9 mouse cellular contexts compared by ENCODE assay signal in genomic region chr17:47059836-47060360, GRCm38 (mm10). TPM values are rescaled to one million over a fixed set of nuclear protein-coding genes. Genes with fewer than 3 reads are reported as not detected.
DNase-seq lines count a peak whose midpoint lies in the region; ATAC-seq and TF ChIP-seq lines count a peak whose summit lies in the region.
"Had no signal": no experiment of that assay in that cellular context is flagged by ENCODE, and none has a peak within 500 bp of the region (broad histone marks: within the 10 kb centered on the region; RNA-seq: fewer than 3 reads in every experiment).

No protein-coding gene starts in this region.

- H3K9ac ChIP-seq in midbrain, embryonic 15.5 days = no peak overlapping the region
- no peak overlapping the region for H3K9ac ChIP-seq in heart, embryonic 16.5 days (ENCODE audit: low read length)
- H3K9ac ChIP-seq in liver, embryonic 11.5 days (ENCODE audit: low read depth, low read length) = 0 out of 2 replicates have a peak overlapping the region, but pooled peaks have one; percentile 34
- H3K9ac ChIP-seq in stomach, postnatal 0 days (ENCODE audit: low read length) = no peak overlapping the region
- no peak overlapping the region for H3K9ac ChIP-seq in forebrain, embryonic 12.5 days

- no peak overlapping the region for H3K4me3 ChIP-seq in midbrain, embryonic 10.5 days
- H3K4me3 ChIP-seq in midbrain, embryonic 15.5 days = no peak overlapping the region
- no peak overlapping the region for H3K4me3 ChIP-seq in heart, embryonic 16.5 days (ENCODE audit: low read length)
- H3K4me3 ChIP-seq in liver, embryonic 11.5 days (ENCODE audit: low read depth, low read length) = no peak overlapping the region
- H3K4me3 ChIP-seq in stomach, postnatal 0 days (ENCODE audit: low read depth, low read length) = no peak overlapping the region
- H3K4me3 ChIP-seq in forebrain, embryonic 12.5 days (replicated peaks) = no peak overlapping the region

- intact Hi-C loops in left cerebral cortex, postnatal 25 days (cut with DNase I) = loop anchor here (5.0 kb wide), 1 partner anchor 37 kb away; no protein-coding TSS in a partner anchor

- H3K4me1 ChIP-seq in midbrain, embryonic 10.5 days = peaks cover 3% of the 10 kb centered on the region; the same call in 1 of the 2 replicates
- no peaks in the 10 kb centered on the region for H3K4me1 ChIP-seq in midbrain, embryonic 15.5 days
- H3K4me1 ChIP-seq in heart, embryonic 16.5 days (ENCODE audit: control insufficient read depth, insufficient read depth, low read length) = peaks cover 3% of the 10 kb centered on the region
- H3K4me1 ChIP-seq in liver, embryonic 11.5 days (replicated peaks; ENCODE audit: control insufficient read depth, insufficient read depth, low read length) = no peaks in the 10 kb centered on the region
- H3K4me1 ChIP-seq in stomach, postnatal 0 days (replicated peaks; ENCODE audit: control insufficient read depth, insufficient read depth) = no peaks in the 10 kb centered on the region
- H3K4me1 ChIP-seq in forebrain, embryonic 12.5 days = no peaks in the 10 kb centered on the region

- H3K27ac ChIP-seq in midbrain, embryonic 10.5 days (replicated peaks) = no peak overlapping the region
- H3K27ac ChIP-seq in midbrain, embryonic 15.5 days = no peak overlapping the region
- H3K27ac ChIP-seq in heart, embryonic 16.5 days (ENCODE audit: low read length) = no peak overlapping the region; the same call in 1 of the 2 replicates
- H3K27ac ChIP-seq in liver, embryonic 11.5 days (ENCODE audit: low read depth, low read length) = peak overlapping the region; percentile 7
- peak overlapping the region; percentile 85 for H3K27ac ChIP-seq in stomach, postnatal 0 days (replicated peaks)
- no peak overlapping the region for H3K27ac ChIP-seq in forebrain, embryonic 12.5 days

- H3K4me2 ChIP-seq in midbrain, embryonic 15.5 days = no peak overlapping the region
- H3K4me2 ChIP-seq in heart, embryonic 16.5 days (ENCODE audit: low read depth, low read length) = peak overlapping the region; percentile 19; the same call in 1 of the 2 replicates
- no peak overlapping the region for H3K4me2 ChIP-seq in liver, embryonic 11.5 days
- H3K4me2 ChIP-seq in stomach, postnatal 0 days (replicated peaks; ENCODE audit: low read depth) = no peak overlapping the region
- H3K4me2 ChIP-seq in forebrain, embryonic 12.5 days = no peak overlapping the region

- H3K9me3 ChIP-seq in midbrain, embryonic 10.5 days (replicated peaks) = peaks cover 7% of the 10 kb centered on the region; the same call in 1 of the 2 replicates
- H3K9me3 ChIP-seq in midbrain, embryonic 15.5 days = no peaks in the 10 kb centered on the region
- H3K9me3 ChIP-seq in heart, embryonic 16.5 days (replicated peaks; ENCODE audit: control insufficient read depth, low read length) = peaks cover 5% of the 10 kb centered on the region
- peaks cover 3% of the 10 kb centered on the region for H3K9me3 ChIP-seq in liver, embryonic 11.5 days (ENCODE audit: control insufficient read depth, low read length)
- H3K9me3 ChIP-seq in stomach, postnatal 0 days (ENCODE audit: control insufficient read depth, low read length) = no peaks in the 10 kb centered on the region
- H3K9me3 ChIP-seq in forebrain, embryonic 12.5 days = no peaks in the 10 kb centered on the region; the same call in 1 of the 2 replicates

- WGBS in midbrain, embryonic 10.5 days = 70% methylated on average over 12 of the region's 12 CpGs
- 79% methylated on average over 12 of the region's 12 CpGs for WGBS in midbrain, embryonic 15.5 days
- WGBS in heart, embryonic 16.5 days = 38% methylated on average over 12 of the region's 12 CpGs
- WGBS in liver, embryonic 11.5 days = 35% methylated on average over 12 of the region's 12 CpGs
- 3% methylated on average over 12 of the region's 12 CpGs for WGBS in stomach, postnatal 0 days
- 70% methylated on average over 12 of the region's 12 CpGs for WGBS in forebrain, embryonic 12.5 days

- no peak; the same call in 1 of the 2 replicates for TF ChIP-seq CTCF in stomach, postnatal 0 days (IDR thresholded peaks at IDR 0.05; ENCODE audit: low read depth)

- TF ChIP-seq EP300 in stomach, postnatal 0 days (optimal IDR thresholded peaks at IDR 0.05) = peak; percentile 88

- peak; percentile 39 for DNase-seq in midbrain, embryonic 10.5 days (ENCODE audit: low spot score)
- peak; percentile 37 for DNase-seq in liver, embryonic 11.5 days (ENCODE audit: low spot score)
- peak; percentile 80 for DNase-seq in stomach, postnatal 0 days (ENCODE audit: low spot score)
- DNase-seq in thymus, postnatal 0 days (ENCODE audit: low spot score) = no peak
- no peak for DNase-seq in left cerebral cortex, postnatal 25 days (ENCODE audit: low spot score in 2 of 2)

- no peaks in the 10 kb centered on the region for H3K36me3 ChIP-seq in midbrain, embryonic 10.5 days
- H3K36me3 ChIP-seq in midbrain, embryonic 15.5 days (replicated peaks) = no peaks in the 10 kb centered on the region
- H3K36me3 ChIP-seq in heart, embryonic 16.5 days (ENCODE audit: control insufficient read depth, insufficient read depth) = no peaks in the 10 kb centered on the region
- H3K36me3 ChIP-seq in liver, embryonic 11.5 days (ENCODE audit: control insufficient read depth, insufficient read depth, low read length) = no peaks in the 10 kb centered on the region
- H3K36me3 ChIP-seq in stomach, postnatal 0 days (ENCODE audit: control insufficient read depth, insufficient read depth, low read length) = no peaks in the 10 kb centered on the region
- H3K36me3 ChIP-seq in forebrain, embryonic 12.5 days (replicated peaks) = no peaks in the 10 kb centered on the region

- no peaks in the 10 kb centered on the region for H3K27me3 ChIP-seq in midbrain, embryonic 10.5 days (ENCODE audit: low read depth, poor library complexity, severe bottlenecking)
- H3K27me3 ChIP-seq in midbrain, embryonic 15.5 days (replicated peaks) = no peaks in the 10 kb centered on the region
- no peaks in the 10 kb centered on the region for H3K27me3 ChIP-seq in heart, embryonic 16.5 days (ENCODE audit: control insufficient read depth, insufficient read depth, low read length)
- H3K27me3 ChIP-seq in liver, embryonic 11.5 days (replicated peaks; ENCODE audit: control insufficient read depth, insufficient read depth, low read length) = no peaks in the 10 kb centered on the region
- no peaks in the 10 kb centered on the region for H3K27me3 ChIP-seq in stomach, postnatal 0 days (ENCODE audit: control insufficient read depth, insufficient read depth, low read length)
- H3K27me3 ChIP-seq in forebrain, embryonic 12.5 days = no peaks in the 10 kb centered on the region
- H3K27me3 ChIP-seq: Patski had no signal

- no peak for ATAC-seq in midbrain, embryonic 15.5 days (replicated peaks)
- ATAC-seq in heart, embryonic 16.5 days (replicated peaks; ENCODE audit: extremely low read depth, insufficient read depth, low FRiP score) = peak; percentile 28; the same call in 1 of the 2 replicates
- ATAC-seq in liver, embryonic 11.5 days (replicated peaks; ENCODE audit: low FRiP score) = no peak
- peak; percentile 97 for ATAC-seq in stomach, postnatal 0 days (ENCODE audit: low FRiP score, low TSS enrichment)
- no peak for ATAC-seq in forebrain, embryonic 12.5 days (ENCODE audit: low FRiP score)
- ATAC-seq: Patski had no signal

RNA-seq across cellular contexts. Expression of gene Ubr2, which starts 49.5 kb away (rescaled TPM):
- 15.5 and 16.5 TPM in 2 replicates for polyA plus RNA-seq in midbrain, embryonic 10.5 days (2016; fragmentation: Nextera tagmentation; extraction: Ambion mirVana)
- polyA plus RNA-seq in midbrain, embryonic 15.5 days (2015; fragmentation: Nextera tagmentation; extraction: Ambion mirVana) = 17.0 and 18.3 TPM in 2 replicates
- polyA plus RNA-seq in heart, embryonic 16.5 days (2015; fragmentation: Nextera tagmentation; extraction: Ambion mirVana) = 17.1 and 17.9 TPM in 2 replicates
- polyA plus RNA-seq in liver, embryonic 11.5 days (2014; fragmentation: Nextera tagmentation; extraction: Ambion mirVana) = 19.1 and 20.7 TPM in 2 replicates
- polyA plus RNA-seq in stomach, postnatal 0 days (2015; fragmentation: Nextera tagmentation; extraction: Ambion mirVana) = 5.9 and 6.1 TPM in 2 replicates
- polyA plus RNA-seq in thymus, postnatal 0 days (2015; fragmentation: Nextera tagmentation; extraction: Ambion mirVana) = 12.0 and 14.6 TPM in 2 replicates
- 21.0 and 21.8 TPM in 2 replicates for polyA plus RNA-seq in forebrain, embryonic 12.5 days (2016; fragmentation: Nextera tagmentation; extraction: Ambion mirVana)
- total RNA-seq in left cerebral cortex, postnatal 25 days (2021) = 10 to 100 TPM; 50.6 to 57.0 TPM

Comparison
In these comparisons a context has a peak if more than half of its experiments do, and no peak if none do; other contexts are left out.
1. DNase-seq: peak in midbrain, embryonic 10.5 days (single experiment), liver, embryonic 11.5 days (single experiment) and stomach, postnatal 0 days (single experiment); none in thymus, postnatal 0 days (single experiment) and left cerebral cortex, postnatal 25 days (0 of 2).
2. H3K27ac ChIP-seq: peak in liver, embryonic 11.5 days (single experiment) and stomach, postnatal 0 days (single experiment); none in midbrain, embryonic 10.5 days (single experiment), midbrain, embryonic 15.5 days (single experiment), heart, embryonic 16.5 days (single experiment) and forebrain, embryonic 12.5 days (single experiment).
3. ATAC-seq: peak in heart, embryonic 16.5 days (single experiment) and stomach, postnatal 0 days (single experiment); none in midbrain, embryonic 15.5 days (single experiment), liver, embryonic 11.5 days (single experiment) and forebrain, embryonic 12.5 days (single experiment).